Mouse (Mus musculus) megakaryocyte, adult 5-6 weeks (primary cell): ENCODE results near the gene Tmem41b. TPM values are rescaled to one million over a fixed set of nuclear protein-coding genes. Genes with fewer than 3 reads are reported as not detected.

Source experiments
- ATAC-seq: 2 replicates; pipeline ENCODE4 v1.8.0; 2016; ENCODE audit warnings: mild to moderate bottlenecking, inconsistent platforms; ENCODE audit not compliant: poor library complexity, severe bottlenecking
- total RNA-seq, 2 experiments: library from RNA; stranded (forward) in 1 of 2; stranded (reverse) in 1 of 2; fragments of 153-499, 151-499 nt in 1 of 2; fragments of 221-1000, 200-1000 nt in 1 of 2; gene quantifications; 2 replicates each; pipeline versions ENCODE4 v1.2.3 to v1.2.4; 2015 to 2017

Gene Tmem41b
- total RNA-seq, 2 experiments from 2014 or later: 31.5 to 34.0 TPM

GRCm38 (mm10) chr7:109928365-109928764, 58.4 kb downstream of the Tmem41b start:
- no peak for ATAC-seq

- no peak for ATAC-seq
Observed at GRCm38 (mm10) chr7:109924965-109925364, 61.8 kb downstream of the Tmem41b start.

GRCm38 (mm10) chr7:109922889-109923288, 63.8 kb downstream of the Tmem41b start:
- ATAC-seq: no peak

Other genes starting within 250 kb of the Tmem41b start
- gene Tmem9b, start 234.1 kb downstream of the Tmem41b start, total RNA-seq (2015): 84.3 and 92.5 TPM in 2 replicates
- gene Tmem9b, start 234.1 kb downstream of the Tmem41b start, total RNA-seq (2017): 43.8 and 48.8 TPM in 2 replicates
- 0.04 TPM in 1 of 2 replicates, not detected in the other for gene Nrip3, start 204.9 kb downstream of the Tmem41b start, total RNA-seq (2015)
- gene Nrip3, start 204.9 kb downstream of the Tmem41b start, total RNA-seq (2017): not detected in 2 replicates
- gene Scube2, start 121.2 kb downstream of the Tmem41b start, total RNA-seq (2015): not detected in 2 replicates
- gene Scube2, start 121.2 kb downstream of the Tmem41b start, total RNA-seq (2017): not detected in 2 replicates
- gene Dennd5a, start 26.5 kb downstream of the Tmem41b start, total RNA-seq (2015): 152 and 157 TPM in 2 replicates
- gene Dennd5a, start 26.5 kb downstream of the Tmem41b start, total RNA-seq (2017): 102 and 128 TPM in 2 replicates
- gene Ipo7, start 31.3 kb upstream of the Tmem41b start, total RNA-seq (2015): 68.2 and 73.0 TPM in 2 replicates
- 152 and 158 TPM in 2 replicates for gene Ipo7, start 31.3 kb upstream of the Tmem41b start, total RNA-seq (2017)
- 29.3 and 30.8 TPM in 2 replicates for gene Zfp143, start 74.3 kb upstream of the Tmem41b start, total RNA-seq (2015)
- gene Zfp143, start 74.3 kb upstream of the Tmem41b start, total RNA-seq (2017): 39.9 and 44.9 TPM in 2 replicates
- gene Wee1, start 135.1 kb upstream of the Tmem41b start, total RNA-seq (2015): 34.9 and 35.7 TPM in 2 replicates
- gene Wee1, start 135.1 kb upstream of the Tmem41b start, total RNA-seq (2017): 17.7 and 21.5 TPM in 2 replicates
- gene Swap70, start 234.8 kb upstream of the Tmem41b start, total RNA-seq (2015): 29.5 and 33.6 TPM in 2 replicates
- gene Swap70, start 234.8 kb upstream of the Tmem41b start, total RNA-seq (2017): 67.6 and 73.0 TPM in 2 replicates